ENCODE assay signal across 17 mouse cellular contexts in genomic region chr9:99681980-99682570, GRCm38 (mm10). TPM values are rescaled to one million over a fixed set of nuclear protein-coding genes. Genes with fewer than 3 reads are reported as not detected.
DNase-seq lines count a peak whose midpoint lies in the region; ATAC-seq and TF ChIP-seq lines count a peak whose summit lies in the region.
"Had no signal": no experiment of that assay in that cellular context is flagged by ENCODE, and none has a peak within 500 bp of the region (broad histone marks: within the 10 kb centered on the region; RNA-seq: fewer than 3 reads in every experiment).

No protein-coding gene starts in this region.

- no peak overlapping the region for H3K27ac ChIP-seq in lung, embryonic 14.5 days (ENCODE audit: low read depth)
- H3K27ac ChIP-seq in liver, postnatal 0 days (ENCODE audit: low read depth), result no peak overlapping the region
- H3K27ac ChIP-seq in midbrain, embryonic 16.5 days (ENCODE audit: low read length), result no peak overlapping the region
- H3K27ac ChIP-seq: kidney, embryonic 15.5 days; liver, embryonic 14.5 days; midbrain, embryonic 10.5 days had no signal

- H3K4me2 ChIP-seq in lung, embryonic 14.5 days, result no peak overlapping the region
- H3K4me2 ChIP-seq in liver, postnatal 0 days (ENCODE audit: low read depth, low read length), result no peak overlapping the region
- no peak overlapping the region for H3K4me2 ChIP-seq in midbrain, embryonic 16.5 days (ENCODE audit: low read length)
- H3K4me2 ChIP-seq: kidney, embryonic 15.5 days had no signal

- 63% methylated on average over 21 of the region's 21 CpGs for WGBS in lung, embryonic 14.5 days
- 83% methylated on average over 21 of the region's 21 CpGs for WGBS in liver, postnatal 0 days (ENCODE audit: insufficient replicate concordance)
- WGBS in midbrain, embryonic 16.5 days, result 78% methylated on average over 21 of the region's 21 CpGs

- no peak overlapping the region for H3K4me3 ChIP-seq in lung, embryonic 14.5 days (ENCODE audit: low read depth, low read length)
- H3K4me3 ChIP-seq in liver, postnatal 0 days (ENCODE audit: low read depth, low read length), result no peak overlapping the region
- H3K4me3 ChIP-seq in midbrain, embryonic 16.5 days (ENCODE audit: low read depth, low read length), result no peak overlapping the region
- H3K4me3 ChIP-seq: kidney, embryonic 15.5 days; midbrain, embryonic 10.5 days had no signal

- peak; percentile 66 for DNase-seq in heart, adult 11 months
- no peak for DNase-seq in heart, adult 8-10 months (ENCODE audit: low spot score)
- DNase-seq in lung, embryonic 14.5 days, result peak; percentile 8
- DNase-seq in lung, postnatal 25 days (ENCODE audit: low spot score), result no peak
- DNase-seq in left cerebral cortex, postnatal 25 days (ENCODE audit: low spot score in 2 of 2), result peak; percentile 56 to 79
- DNase-seq in right cerebral cortex, postnatal 4 days, result peak; percentile 39
- DNase-seq in liver, postnatal 0 days, result no peak
- DNase-seq: cerebellum, postnatal 36 days had no signal

- no peaks in the 10 kb centered on the region for H3K27me3 ChIP-seq in lung, embryonic 14.5 days (ENCODE audit: insufficient read depth, low read length)
- no peaks in the 10 kb centered on the region for H3K27me3 ChIP-seq in liver, postnatal 0 days (ENCODE audit: insufficient read depth, low read length)
- H3K27me3 ChIP-seq in midbrain, embryonic 16.5 days (ENCODE audit: control insufficient read depth, insufficient read depth, low read depth, low read length), result no peaks in the 10 kb centered on the region
- H3K27me3 ChIP-seq: kidney, embryonic 15.5 days had no signal

- no peak for ATAC-seq in lung, embryonic 14.5 days (ENCODE audit: insufficient read depth)
- ATAC-seq in liver, postnatal 0 days, result no peak
- no peak for ATAC-seq in midbrain, embryonic 16.5 days
- ATAC-seq: hindbrain, embryonic 16.5 days had no signal

- H3K9ac ChIP-seq in lung, embryonic 14.5 days, result no peak overlapping the region
- no peak overlapping the region for H3K9ac ChIP-seq in liver, postnatal 0 days (replicated peaks)
- H3K9ac ChIP-seq in midbrain, embryonic 16.5 days (ENCODE audit: low read depth, low read length), result no peak overlapping the region
- H3K9ac ChIP-seq: kidney, embryonic 15.5 days; liver, embryonic 14.5 days had no signal

- intact Hi-C loops in left cerebral cortex, postnatal 25 days (cut with DNase I), result loop anchor here (5.0 kb wide), 1 partner anchor 40 kb away; no protein-coding TSS in a partner anchor

- no peak for TF ChIP-seq CTCF in lung, embryonic 14.5 days (IDR thresholded peaks at IDR 0.05; ENCODE audit: low read depth)
- no peak for TF ChIP-seq CTCF in liver, postnatal 0 days (IDR thresholded peaks at IDR 0.05; ENCODE audit: low read depth)

- no peaks in the 10 kb centered on the region for H3K9me3 ChIP-seq in lung, embryonic 14.5 days (ENCODE audit: low read depth, low read length)
- H3K9me3 ChIP-seq in liver, postnatal 0 days (ENCODE audit: low read length), result no peaks in the 10 kb centered on the region
- H3K9me3 ChIP-seq in midbrain, embryonic 16.5 days (replicated peaks; ENCODE audit: control insufficient read depth, low read length, poor library complexity, severe bottlenecking), result no peaks in the 10 kb centered on the region
- H3K9me3 ChIP-seq: kidney, embryonic 15.5 days; midbrain, embryonic 10.5 days had no signal

- no peaks in the 10 kb centered on the region for H3K36me3 ChIP-seq in lung, embryonic 14.5 days (ENCODE audit: insufficient read depth)
- no peaks in the 10 kb centered on the region for H3K36me3 ChIP-seq in liver, postnatal 0 days (replicated peaks; ENCODE audit: insufficient read depth, low read length)
- no peaks in the 10 kb centered on the region for H3K36me3 ChIP-seq in midbrain, embryonic 16.5 days (ENCODE audit: control insufficient read depth, insufficient read depth, low read length)
- H3K36me3 ChIP-seq: kidney, embryonic 15.5 days; midbrain, embryonic 10.5 days had no signal

- peaks cover 4% of the 10 kb centered on the region; the same call in 1 of the 2 replicates for H3K4me1 ChIP-seq in lung, embryonic 14.5 days (ENCODE audit: insufficient read depth)
- H3K4me1 ChIP-seq in liver, postnatal 0 days (ENCODE audit: insufficient read depth), result no peaks in the 10 kb centered on the region
- H3K4me1 ChIP-seq in midbrain, embryonic 16.5 days (ENCODE audit: control insufficient read depth, insufficient read depth, low read length), result peaks cover 9% of the 10 kb centered on the region
- H3K4me1 ChIP-seq: kidney, embryonic 15.5 days had no signal

- TF ChIP-seq EP300 in liver, postnatal 0 days (IDR thresholded peaks at IDR 0.05; ENCODE audit: low read depth), result no peak

RNA-seq across cellular contexts. Expression of gene Cldn18, which starts 35.0 kb away (rescaled TPM):
- total RNA-seq in heart, adult 8-10 months (2022), result not detected
- 178 and 206 TPM in 2 replicates for polyA plus RNA-seq in lung, embryonic 14.5 days (2014; fragmentation: Nextera tagmentation; extraction: Ambion mirVana)
- total RNA-seq in left cerebral cortex, postnatal 25 days (2021), result not detected
- polyA plus RNA-seq in liver, postnatal 0 days (2015; fragmentation: Nextera tagmentation; extraction: Ambion mirVana), result 0.12 TPM in 1 of 2 replicates, not detected in the other
- not detected in 2 replicates for polyA plus RNA-seq in midbrain, embryonic 16.5 days (2015; fragmentation: Nextera tagmentation; extraction: Ambion mirVana)
- total RNA-seq: gastrocnemius, adult 18-20 months; left cerebral cortex, adult 8-10 months had no signal
- polyA plus RNA-seq: embryonic facial prominence, embryonic 14.5 days; hindbrain, embryonic 16.5 days; kidney, embryonic 15.5 days; midbrain, embryonic 10.5 days; neural tube, embryonic 11.5 days had no signal

RNA-seq across cellular contexts. Expression of gene Dzip1l, which starts 52.8 kb away (rescaled TPM):
- 1 to 10 TPM; 3.1 to 5.1 (median 4.0) TPM for total RNA-seq in heart, adult 8-10 months (2022)
- 26.1 and 33.1 TPM in 2 replicates for polyA plus RNA-seq in lung, embryonic 14.5 days (2014; fragmentation: Nextera tagmentation; extraction: Ambion mirVana)
- 10 to 100 TPM; 21.2 to 27.7 TPM for total RNA-seq in left cerebral cortex, postnatal 25 days (2021)
- polyA plus RNA-seq in liver, postnatal 0 days (2015; fragmentation: Nextera tagmentation; extraction: Ambion mirVana), result 0.50 and 0.73 TPM in 2 replicates
- 7.7 and 8.8 TPM in 2 replicates for polyA plus RNA-seq in midbrain, embryonic 16.5 days (2015; fragmentation: Nextera tagmentation; extraction: Ambion mirVana)

Comparison
In these comparisons a context has a peak if more than half of its experiments do, and no peak if none do; other contexts are left out.
1. DNase-seq: peak in heart, adult 11 months (single experiment), lung, embryonic 14.5 days (single experiment), left cerebral cortex, postnatal 25 days (2 of 2) and right cerebral cortex, postnatal 4 days (single experiment); none in heart, adult 8-10 months (single experiment), lung, postnatal 25 days (single experiment) and liver, postnatal 0 days (single experiment).
2. RNA of gene Cldn18, which starts 35.0 kb away (polyA plus RNA-seq): 178 to 206 TPM in lung, embryonic 14.5 days; not detected in midbrain, embryonic 16.5 days and 0.12 TPM in liver, postnatal 0 days; every median in the first group is over 100 times any median in the second.